Mouse (Mus musculus) bone marrow macrophage, adult 2 months (primary cell): Measurements from ENCODE around the gene Cdh3.

ENCODE experiments used
- CTCF ChIP-seq: IDR thresholded peaks from 2 replicates; pipeline ENCODE4 v1.5.1; 2012; ENCODE audit warnings: low read depth, mild to moderate bottlenecking, low read length, moderate library complexity
- POLR2A ChIP-seq: IDR thresholded peaks from 2 replicates; pipeline ENCODE4 v1.6.1; 2012; ENCODE audit warnings: mild to moderate bottlenecking, low read depth, low read length, borderline replicate concordance

GRCm38 (mm10) chr8:106535448-106535847 lies 24.8 kb downstream of the Cdh3 start:
- TF ChIP-seq CTCF (peak; percentile 47), POLR2A (no peak)
